Mouse (Mus musculus): ENCODE data around the gene Zfp810. TPM values are rescaled to one million over a fixed set of nuclear protein-coding genes. Genes with fewer than 3 reads are reported as not detected.
"Not testable (repeated sequence)": the region's sequence is repeated elsewhere in the genome, so short reads cannot be mapped to it uniquely, and the experiment has no call there.

Gene Zfp810
- under 1 TPM; 0.29 to 0.56 (median 0.43) TPM for total RNA-seq (2022)

GRCm38 (mm10) chr9:22307156-22307919 lies at the start of gene Zfp810:
Gene Zfp810, minus strand, starts transcription at chr9:22307648.
- peak; percentile 60 to 69 for DNase-seq (ENCODE audit: low spot score in 2 of 2)

GRCm38 (mm10) chr9:22355919-22356318 lies 48.5 kb upstream of the Zfp810 start:
- no peak for DNase-seq (ENCODE audit: low spot score in 2 of 2)

DNA sequence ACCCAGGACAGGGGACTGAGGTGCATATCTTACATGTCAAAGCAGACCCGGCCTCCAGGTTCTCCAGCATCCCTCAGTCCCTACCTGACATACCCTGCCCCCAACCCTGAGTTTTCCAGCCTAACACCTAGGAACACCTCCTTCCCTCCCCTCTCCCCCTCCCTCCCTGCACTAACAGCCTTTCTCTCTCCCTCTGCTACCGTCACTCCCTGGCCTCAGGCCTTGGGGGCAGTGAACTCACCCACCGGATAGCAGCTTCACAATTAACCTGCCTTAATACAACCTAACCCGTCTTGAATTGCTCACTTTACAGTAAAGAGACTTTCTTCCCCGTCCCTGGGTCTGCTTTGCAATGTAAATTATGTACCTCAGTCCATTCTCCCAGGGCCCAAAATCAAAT lies 46.5 kb upstream of the Zfp810 start:
- DNase-seq (ENCODE audit: low spot score in 2 of 2) = no peak

GRCm38 (mm10) chr9:22353465-22353864 lies 46.0 kb upstream of the Zfp810 start:
- no peak for DNase-seq (ENCODE audit: low spot score in 2 of 2)

- DNase-seq (ENCODE audit: low spot score in 2 of 2) = no peak
Measured at GRCm38 (mm10) chr9:22340331-22340730, 32.9 kb upstream of the Zfp810 start.

GRCm38 (mm10) chr9:22337217-22337616 lies 29.8 kb upstream of the Zfp810 start:
- DNase-seq (ENCODE audit: low spot score in 2 of 2) = no peak

- peak; percentile 54 to 75 for DNase-seq (ENCODE audit: low spot score in 2 of 2)
Measured at GRCm38 (mm10) chr9:22327475-22328387, 20.3 kb upstream of the Zfp810 start.

DNA sequence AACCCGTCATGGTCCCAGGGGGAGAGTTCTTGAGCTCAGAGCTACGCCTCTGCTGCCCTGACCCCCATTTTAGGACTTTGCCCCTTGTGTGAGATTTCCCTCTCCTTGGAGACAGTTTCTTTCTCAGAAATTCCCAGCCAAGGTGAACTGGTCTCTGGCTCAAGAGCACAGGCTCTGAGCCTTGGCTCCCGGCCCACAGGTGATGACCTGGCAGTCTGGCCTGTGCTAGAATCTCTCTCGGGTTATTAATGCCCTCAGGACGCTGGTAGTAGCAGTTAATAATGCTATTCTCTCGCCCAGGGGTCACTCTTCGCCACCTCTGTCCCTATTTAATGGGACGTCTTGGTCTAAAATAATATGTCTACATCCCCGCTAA lies 19.6 kb upstream of the Zfp810 start:
- no peak for DNase-seq (ENCODE audit: low spot score in 2 of 2)

DNA sequence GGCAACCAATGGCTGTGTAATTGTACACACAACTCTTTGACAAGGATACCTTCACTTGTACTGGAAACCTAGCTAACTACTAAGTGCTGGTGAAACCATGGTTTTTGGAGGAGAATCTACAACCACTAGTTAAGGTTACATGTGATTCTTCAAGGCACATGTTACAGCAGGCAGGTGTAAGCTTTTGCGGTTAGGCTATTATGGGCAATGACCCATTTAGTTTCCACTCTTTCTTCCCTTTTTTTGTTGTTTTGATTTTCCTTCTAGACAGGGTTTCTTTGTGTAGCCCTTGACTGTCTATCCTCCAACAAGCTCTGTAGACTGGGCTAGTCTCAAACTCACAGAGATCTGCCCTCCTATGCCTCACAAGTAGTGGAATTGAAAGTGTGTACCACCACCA lies 17.1 kb upstream of the Zfp810 start:
- no peak for DNase-seq (ENCODE audit: low spot score in 2 of 2)

DNA sequence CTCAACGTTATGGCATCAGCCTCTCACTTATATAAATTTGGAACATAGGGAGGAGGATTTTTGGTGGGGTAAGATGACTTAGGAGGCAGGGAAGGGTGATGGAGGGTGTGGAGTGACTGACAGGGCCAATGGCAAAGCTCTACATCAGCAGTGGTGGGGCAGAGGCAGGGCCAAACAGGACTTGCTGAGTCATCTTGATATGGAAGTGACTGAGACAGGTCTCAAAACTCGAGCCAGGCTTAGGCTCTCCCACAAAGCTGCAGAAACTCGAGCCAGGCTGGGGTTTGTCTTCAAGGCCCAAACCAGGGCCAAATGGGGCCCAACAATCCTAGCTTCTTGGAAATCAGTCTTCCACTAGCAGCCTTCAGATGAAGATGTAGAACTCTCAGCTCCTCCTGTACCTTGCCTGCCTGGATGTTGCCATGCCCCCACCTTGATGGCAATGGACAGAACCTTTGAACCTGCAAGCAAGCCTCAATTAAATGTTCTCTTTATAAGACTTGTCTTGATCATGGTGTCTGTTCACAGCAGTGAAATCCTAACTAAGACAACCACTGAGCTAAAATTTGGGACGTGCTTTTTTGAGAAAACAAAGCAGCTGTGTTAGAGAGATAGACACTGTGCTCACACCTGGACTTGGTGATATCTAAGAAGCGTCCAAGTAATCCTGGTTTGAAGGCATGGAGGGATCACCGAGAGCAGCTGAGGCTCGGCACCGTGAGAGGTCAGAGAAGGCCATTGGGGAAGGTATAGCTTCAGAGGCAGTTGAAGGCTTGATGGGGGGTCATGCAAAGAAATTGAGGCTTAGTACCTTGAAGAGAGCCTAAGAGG lies 15.1 kb upstream of the Zfp810 start:
- DNase-seq (ENCODE audit: low spot score in 2 of 2) = no peak

DNA sequence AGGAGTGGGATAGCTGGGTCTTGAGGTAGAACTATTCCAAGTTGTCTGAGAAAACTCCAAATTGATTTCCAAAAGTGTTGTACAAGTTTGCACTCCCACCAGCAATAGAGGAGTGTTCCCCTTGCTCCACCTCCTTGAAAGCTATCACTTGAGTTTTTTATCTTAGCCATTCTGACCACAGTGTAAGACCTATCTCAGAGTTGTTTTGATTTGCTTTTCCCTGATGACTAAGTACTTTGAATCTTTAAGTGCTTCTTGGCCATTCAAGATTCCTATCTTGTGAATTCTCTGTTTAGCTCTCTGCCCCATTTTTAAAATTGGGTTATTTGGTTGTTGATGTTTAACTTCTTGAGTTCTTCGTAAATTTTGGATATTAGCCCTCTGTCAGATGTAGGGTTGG lies 11.7 kb upstream of the Zfp810 start:
- no peak for DNase-seq (ENCODE audit: low spot score in 2 of 2)

DNA sequence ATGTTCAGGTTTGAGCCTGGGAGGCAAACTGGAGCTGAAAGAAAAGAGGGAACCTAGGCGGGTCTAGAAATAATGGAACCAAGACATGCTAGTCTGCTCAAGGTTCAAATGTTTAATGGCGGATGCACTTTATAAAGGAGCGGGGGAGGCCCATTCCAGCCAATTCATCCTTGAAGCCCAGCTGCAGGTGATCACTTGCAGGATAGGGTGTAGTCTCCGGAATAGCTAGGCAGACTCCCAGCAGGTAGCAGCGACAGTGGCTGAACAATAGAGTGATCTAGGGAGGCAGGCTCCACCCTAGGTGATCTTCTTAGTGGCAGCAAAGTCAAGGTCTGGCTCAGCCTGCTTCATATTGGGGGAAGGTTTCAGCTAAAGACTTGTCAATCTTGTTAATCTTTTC lies 8.6 kb upstream of the Zfp810 start:
- not testable (repeated sequence) for DNase-seq (ENCODE audit: low spot score in 2 of 2)

DNA sequence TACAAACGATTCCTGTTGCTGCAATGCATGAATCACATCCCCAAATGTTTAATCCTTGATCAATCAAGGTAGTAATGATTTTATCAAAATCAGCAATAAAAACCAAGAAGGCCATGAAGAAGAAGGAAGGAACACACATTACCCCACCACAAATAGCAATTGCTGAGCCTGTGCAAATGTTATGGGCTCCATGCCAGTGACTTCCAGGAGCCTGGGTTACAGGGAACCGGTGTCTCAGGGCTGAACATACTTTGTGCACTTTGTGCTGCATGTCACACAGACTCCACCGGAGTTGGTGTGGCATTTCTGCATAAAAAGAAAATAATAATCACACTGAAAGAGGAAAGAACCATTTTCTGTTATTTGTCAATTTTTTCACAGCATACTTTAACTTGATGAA lies 6.6 kb upstream of the Zfp810 start:
- DNase-seq (ENCODE audit: low spot score in 2 of 2) = no peak

DNA sequence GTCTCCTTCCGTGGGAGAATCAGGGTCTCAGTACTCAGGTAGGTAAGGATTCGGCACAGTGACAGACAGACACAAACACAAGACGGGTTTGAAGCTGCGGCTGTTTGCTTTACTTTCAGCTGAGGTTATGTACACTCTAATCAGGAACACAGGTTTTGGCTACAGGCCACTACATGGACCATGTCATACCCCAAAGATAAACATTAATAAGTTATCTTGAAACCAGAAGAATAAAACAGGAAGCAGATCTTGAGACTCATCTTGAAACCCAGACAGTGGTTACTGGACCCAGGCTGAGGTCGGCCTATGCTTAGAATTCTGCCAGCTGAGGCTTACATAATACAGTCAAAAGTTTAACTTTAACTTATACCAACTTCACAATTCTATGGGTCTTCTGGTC lies 5.8 kb upstream of the Zfp810 start:
- DNase-seq (ENCODE audit: low spot score in 2 of 2) = no peak

DNA sequence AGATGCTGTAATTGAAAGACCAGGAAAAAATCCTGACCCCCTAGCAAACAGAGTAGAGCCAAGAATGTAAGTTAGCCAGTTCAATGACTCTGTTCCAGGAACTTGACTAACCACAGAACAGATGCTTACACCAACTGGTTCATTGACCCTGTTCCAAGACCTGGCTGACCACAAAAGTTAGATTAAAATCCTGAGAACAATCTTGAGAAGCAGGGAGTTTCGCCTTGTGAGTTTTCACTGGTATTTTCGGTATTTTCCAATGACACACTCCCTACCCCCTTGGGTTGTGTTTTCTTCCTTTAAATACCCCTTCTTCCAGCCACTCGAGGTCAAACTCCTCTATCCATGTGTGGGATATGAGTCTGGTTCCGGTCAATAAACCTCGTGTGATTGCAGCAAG lies 2.2 kb upstream of the Zfp810 start:
- no peak for DNase-seq (ENCODE audit: low spot score in 2 of 2)

- DNase-seq (ENCODE audit: low spot score in 2 of 2) = not testable (repeated sequence)
Measured at GRCm38 (mm10) chr9:22307920-22308262, 443 bp upstream of the Zfp810 start.

GRCm38 (mm10) chr9:22306726-22307125 lies 722 bp downstream of the Zfp810 start:
- no peak for DNase-seq (ENCODE audit: low spot score in 2 of 2)

DNA sequence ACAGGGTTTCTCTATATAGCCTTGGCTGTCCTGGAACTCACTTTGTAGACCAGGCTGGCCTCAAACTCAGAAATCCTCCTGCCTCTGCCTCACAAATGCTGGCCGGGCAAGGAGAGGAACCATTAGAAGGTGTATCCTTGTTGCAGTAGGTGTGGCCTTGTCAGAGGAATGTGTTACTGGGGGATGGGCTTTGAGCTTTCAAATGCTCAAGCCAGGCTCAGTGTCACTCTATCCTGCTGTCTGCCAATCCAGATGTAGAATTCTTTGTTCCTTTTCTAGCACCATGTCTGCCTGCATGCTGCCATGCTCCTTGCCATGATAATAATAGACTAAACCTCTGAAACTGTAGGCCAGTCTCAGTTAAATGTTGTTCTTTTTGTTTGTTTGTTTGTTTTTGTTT lies 5.2 kb downstream of the Zfp810 start:
- no peak for DNase-seq (ENCODE audit: low spot score in 2 of 2)

- no peak for DNase-seq (ENCODE audit: low spot score in 2 of 2)
Measured at GRCm38 (mm10) chr9:22278733-22279132, 28.7 kb downstream of the Zfp810 start.

DNA sequence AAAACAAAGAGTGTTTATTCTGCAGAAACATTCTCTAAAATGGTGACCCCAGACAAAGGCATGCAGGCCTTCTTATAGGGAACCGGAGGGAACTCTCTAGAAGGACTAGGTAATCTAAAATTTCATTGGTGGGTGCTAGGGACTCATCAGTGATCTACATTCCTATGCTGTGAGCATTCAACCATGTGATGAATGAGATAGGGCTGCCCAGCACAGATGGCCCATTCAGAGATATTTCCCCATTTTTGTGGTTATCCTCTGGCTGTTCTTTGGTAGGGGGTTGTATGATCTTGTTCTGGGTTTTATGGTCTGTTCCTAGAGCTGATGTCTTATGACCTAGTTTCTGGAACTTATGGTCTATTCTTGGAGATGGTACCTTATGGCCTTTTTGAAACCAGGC lies 38.6 kb downstream of the Zfp810 start:
- DNase-seq (ENCODE audit: low spot score in 2 of 2) = no peak

GRCm38 (mm10) chr9:22262611-22263010 lies 44.8 kb downstream of the Zfp810 start:
- DNase-seq (ENCODE audit: low spot score in 2 of 2) = no peak

- no peak for DNase-seq (ENCODE audit: low spot score in 2 of 2)
Measured at GRCm38 (mm10) chr9:22261594-22261993, 45.9 kb downstream of the Zfp810 start.

All from gastrocnemius, adult 8-10 months (tissue).